Mouse (Mus musculus): ENCODE measurements around the gene Ulk4.

Ulk4 gene

GRCm38 (mm10) chr9:120985009-120985408 is 292.0 kb downstream of the Ulk4 start:
- in situ Hi-C loops (cut with MboI, MseI), result no loop called here

GRCm38 (mm10) chr9:120984509-120984908 is 292.5 kb downstream of the Ulk4 start:
- in situ Hi-C loops (cut with MboI, MseI), result no loop called here

- in situ Hi-C loops (cut with MboI, MseI), result no loop called here
These were observed 293.1 kb downstream of the Ulk4 start for GRCm38 (mm10) chr9:120983849-120984248.

- in situ Hi-C loops (cut with MboI, MseI), result no loop called here
These were observed 295.2 kb downstream of the Ulk4 start for GRCm38 (mm10) chr9:120981777-120982176.

GRCm38 (mm10) chr9:120976856-120977255 is 300.1 kb downstream of the Ulk4 start:
- in situ Hi-C loops (cut with MboI, MseI), result no loop called here

GRCm38 (mm10) chr9:120976158-120976557 is 300.8 kb downstream of the Ulk4 start:
- in situ Hi-C loops (cut with MboI, MseI), result no loop called here

GRCm38 (mm10) chr9:120974209-120974608 is 302.8 kb downstream of the Ulk4 start:
- in situ Hi-C loops (cut with MboI, MseI), result no loop called here

- in situ Hi-C loops (cut with MboI, MseI), result no loop called here
These were observed 303.9 kb downstream of the Ulk4 start for GRCm38 (mm10) chr9:120973026-120973515.

GRCm38 (mm10) chr9:120965007-120965406 is 312.0 kb downstream of the Ulk4 start:
- in situ Hi-C loops (cut with MboI, MseI), result no loop called here

GRCm38 (mm10) chr9:120964224-120964623 is 312.8 kb downstream of the Ulk4 start:
- in situ Hi-C loops (cut with MboI, MseI), result no loop called here

GRCm38 (mm10) chr9:120963720-120964119 is 313.3 kb downstream of the Ulk4 start:
- in situ Hi-C loops (cut with MboI, MseI), result no loop called here

GRCm38 (mm10) chr9:120963104-120963503 is 313.9 kb downstream of the Ulk4 start:
- in situ Hi-C loops (cut with MboI, MseI), result no loop called here

GRCm38 (mm10) chr9:120961969-120962700 is 314.9 kb downstream of the Ulk4 start:
- in situ Hi-C loops (cut with MboI, MseI), result no loop called here

- in situ Hi-C loops (cut with MboI, MseI), result no loop called here
These were observed 315.5 kb downstream of the Ulk4 start for GRCm38 (mm10) chr9:120961466-120961865.

- in situ Hi-C loops (cut with MboI, MseI), result no loop called here
These were observed 316.4 kb downstream of the Ulk4 start for GRCm38 (mm10) chr9:120960611-120961010.

- in situ Hi-C loops (cut with MboI, MseI), result no loop called here
These were observed 317.8 kb downstream of the Ulk4 start for GRCm38 (mm10) chr9:120959225-120959624.

GRCm38 (mm10) chr9:120958560-120958959 is 318.4 kb downstream of the Ulk4 start:
- in situ Hi-C loops (cut with MboI, MseI), result no loop called here

GRCm38 (mm10) chr9:120958051-120958450 is 318.9 kb downstream of the Ulk4 start:
- in situ Hi-C loops (cut with MboI, MseI), result no loop called here

- in situ Hi-C loops (cut with MboI, MseI), result no loop called here
These were observed 325.1 kb downstream of the Ulk4 start for GRCm38 (mm10) chr9:120951947-120952346.

GRCm38 (mm10) chr9:120950761-120951160 is 326.2 kb downstream of the Ulk4 start:
- in situ Hi-C loops (cut with MboI, MseI), result no loop called here

- in situ Hi-C loops (cut with MboI, MseI), result no loop called here
These were observed 328.2 kb downstream of the Ulk4 start for GRCm38 (mm10) chr9:120948832-120949231.

- in situ Hi-C loops (cut with MboI, MseI), result no loop called here
These were observed 330.9 kb downstream of the Ulk4 start for GRCm38 (mm10) chr9:120946131-120946530.

GRCm38 (mm10) chr9:120944211-120944610 is 332.8 kb downstream of the Ulk4 start:
- in situ Hi-C loops (cut with MboI, MseI), result no loop called here

- in situ Hi-C loops (cut with MboI, MseI), result no loop called here
These were observed 333.2 kb downstream of the Ulk4 start for GRCm38 (mm10) chr9:120943757-120944156.

All from T-helper 1 cell (primary cell).